Mouse (Mus musculus) cerebellum, adult 9-11 months (tissue): ENCODE measurements at regions not wholly inside any gene's neighbourhood (a gene's known extent, or its start where the extent isn't known, plus 50 kb on each side); places are given as distances from the start of the nearest gene placed in this dataset.

Experiments used
- DNase-seq: peaks from one replicate; pipeline ENCODE4 v3.0.0; 2022

DNA sequence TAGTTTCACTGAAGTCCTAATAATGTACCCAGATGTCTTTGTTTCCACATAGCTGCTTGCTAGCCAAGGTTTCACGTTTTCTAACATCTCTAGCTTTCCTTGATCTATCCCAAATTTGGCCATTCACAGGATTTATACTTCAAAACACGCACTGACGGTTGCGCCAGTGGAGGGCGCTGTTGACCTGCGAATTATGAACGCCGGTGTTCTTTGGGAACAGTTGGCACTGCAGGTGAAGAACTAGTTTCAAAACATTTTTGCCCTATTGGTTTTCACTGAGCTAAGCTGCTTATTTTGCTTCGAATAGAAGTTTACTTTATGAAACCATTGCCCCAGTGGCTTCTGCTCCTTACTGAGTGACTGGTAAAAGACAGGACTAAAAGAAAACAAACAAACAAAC lies 76.7 kb upstream of the Slitrk3 start:
- DNase-seq: peak; percentile 2

DNA sequence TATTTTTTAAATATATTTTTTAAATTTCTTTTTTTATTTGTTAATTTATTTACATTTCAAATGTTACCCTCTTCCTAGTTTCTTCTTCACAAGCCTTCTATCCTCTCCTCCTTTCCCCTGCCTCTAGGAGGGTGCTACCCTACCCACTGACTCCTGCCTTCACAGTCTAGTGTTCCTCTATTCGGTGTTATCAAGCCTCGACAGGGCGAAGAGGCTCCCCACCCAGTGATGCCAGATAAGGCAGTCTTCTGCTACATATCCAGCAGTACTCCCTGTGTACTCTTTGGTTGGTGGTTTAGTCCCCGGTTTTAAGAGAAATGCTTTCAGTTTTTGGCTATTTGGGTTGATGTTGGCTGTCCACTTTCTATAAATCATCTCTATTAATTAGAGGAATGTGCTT lies 67.5 kb upstream of the Slitrk3 start:
- DNase-seq: no peak

- DNase-seq: no peak
Observed at GRCm38 (mm10) chr3:73109102-73109501, 51.5 kb upstream of the Slitrk3 start.
